Comparison of ENCODE assay signal across 9 mouse cellular contexts in genomic region chr9:64272611-64273010, GRCm38 (mm10). TPM values are rescaled to one million over a fixed set of nuclear protein-coding genes. Genes with fewer than 3 reads are reported as not detected.
DNase-seq lines count a peak whose midpoint lies in the region; ATAC-seq and TF ChIP-seq lines count a peak whose summit lies in the region.
"Had no signal": no experiment of that assay in that cellular context is flagged by ENCODE, and none has a peak within 500 bp of the region (broad histone marks: within the 10 kb centered on the region; RNA-seq: fewer than 3 reads in every experiment).

No protein-coding gene starts in this region.

- TF ChIP-seq CTCF in G1E (IDR thresholded peaks at IDR 0.05; ENCODE audit: low read depth, low read length) = peak; percentile 26
- peak; percentile 34; the same call in 1 of the 2 replicates for TF ChIP-seq CTCF in bone marrow macrophage, adult 2 months (IDR thresholded peaks at IDR 0.05; ENCODE audit: low read depth, low read length)

- no peaks in the 10 kb centered on the region for H3K27me3 ChIP-seq in kidney, embryonic 15.5 days
- H3K27me3 ChIP-seq in G1E (ENCODE audit: insufficient read depth, low read length) = peaks cover 15% of the 10 kb centered on the region
- H3K27me3 ChIP-seq in hindbrain, embryonic 16.5 days (replicated peaks; ENCODE audit: control insufficient read depth, insufficient read depth, low read length) = no peaks in the 10 kb centered on the region
- H3K27me3 ChIP-seq: neural tube, embryonic 13.5 days had no signal

- no peaks in the 10 kb centered on the region for H3K9me3 ChIP-seq in kidney, embryonic 15.5 days (replicated peaks)
- H3K9me3 ChIP-seq in G1E (replicated peaks) = no peaks in the 10 kb centered on the region
- H3K9me3 ChIP-seq in hindbrain, embryonic 16.5 days (ENCODE audit: control insufficient read depth, low read length) = no peaks in the 10 kb centered on the region
- H3K9me3 ChIP-seq: neural tube, embryonic 13.5 days had no signal

- no peak for TF ChIP-seq POLR2A in bone marrow macrophage, adult 2 months (IDR thresholded peaks at IDR 0.05; ENCODE audit: borderline replicate concordance, low read depth, low read length)

- 48% methylated on average over 7 of the region's 7 CpGs for WGBS in kidney, embryonic 15.5 days
- 42% methylated on average over 7 of the region's 7 CpGs for WGBS in hindbrain, embryonic 16.5 days

- no peak for ATAC-seq in kidney, embryonic 15.5 days (replicated peaks; ENCODE audit: low FRiP score)
- ATAC-seq in G1E (ENCODE audit: extremely low read depth, insufficient number of reproducible peaks, low FRiP score, poor library complexity, severe bottlenecking) = no peak
- no peak for ATAC-seq in hindbrain, embryonic 16.5 days

- H3K36me3 ChIP-seq in kidney, embryonic 15.5 days = no peaks in the 10 kb centered on the region
- no peaks in the 10 kb centered on the region for H3K36me3 ChIP-seq in G1E (replicated peaks)
- H3K36me3 ChIP-seq in hindbrain, embryonic 16.5 days (ENCODE audit: control insufficient read depth, insufficient read depth, low read length) = no peaks in the 10 kb centered on the region
- H3K36me3 ChIP-seq: neural tube, embryonic 13.5 days had no signal

- DNase-seq in kidney, adult 11 months = peak; percentile 24
- DNase-seq in G1E (ENCODE audit: low spot score) = no peak
- peak; percentile 63 to 76 for DNase-seq in heart, postnatal 10 days
- DNase-seq in left cerebral cortex, postnatal 25 days (ENCODE audit: low spot score in 2 of 2) = peak; percentile 61 to 76
- peak; percentile 23 for DNase-seq in ovary, postnatal 14 days (ENCODE audit: low spot score)

- no peak overlapping the region for H3K4me3 ChIP-seq in kidney, embryonic 15.5 days (replicated peaks)
- no peak overlapping the region for H3K4me3 ChIP-seq in G1E (ENCODE audit: low read depth, low read length)
- no peak overlapping the region for H3K4me3 ChIP-seq in bone marrow macrophage, adult 2 months (ENCODE audit: insufficient read depth, low read length)
- no peak overlapping the region for H3K4me3 ChIP-seq in hindbrain, embryonic 16.5 days (ENCODE audit: low read length)
- H3K4me3 ChIP-seq: neural tube, embryonic 13.5 days had no signal

- no peak overlapping the region for H3K9ac ChIP-seq in kidney, embryonic 15.5 days
- no peak overlapping the region for H3K9ac ChIP-seq in hindbrain, embryonic 16.5 days (ENCODE audit: low read depth, low read length)
- H3K9ac ChIP-seq: neural tube, embryonic 13.5 days had no signal

- no peaks in the 10 kb centered on the region for H3K4me1 ChIP-seq in kidney, embryonic 15.5 days
- H3K4me1 ChIP-seq in G1E (ENCODE audit: insufficient read depth, low read depth, low read length) = peaks cover 4% of the 10 kb centered on the region; the same call in 1 of the 2 replicates
- H3K4me1 ChIP-seq in bone marrow macrophage, adult 2 months (ENCODE audit: control insufficient read depth, insufficient read depth, low read length) = no peaks in the 10 kb centered on the region
- H3K4me1 ChIP-seq in hindbrain, embryonic 16.5 days (ENCODE audit: control insufficient read depth, insufficient read depth, low read depth, low read length) = no peaks in the 10 kb centered on the region
- H3K4me1 ChIP-seq: neural tube, embryonic 13.5 days had no signal

- no peak overlapping the region for H3K4me2 ChIP-seq in kidney, embryonic 15.5 days
- no peak overlapping the region for H3K4me2 ChIP-seq in hindbrain, embryonic 16.5 days (ENCODE audit: low read length)
- H3K4me2 ChIP-seq: neural tube, embryonic 13.5 days had no signal

- intact Hi-C loops in heart, postnatal 10 days (cut with DNase I) = loop anchor here (1.0 to 10.0 kb wide), 2 partner anchors 134 to 692 kb away; partner anchors contain the start of gene Ints14
- intact Hi-C loops in left cerebral cortex, postnatal 25 days (cut with DNase I) = loop anchor here (2.0 to 5.0 kb wide), 2 partner anchors 95 to 134 kb away; partner anchors contain the start of gene Snapc5

- H3K27ac ChIP-seq in kidney, embryonic 15.5 days = no peak overlapping the region
- no peak overlapping the region for H3K27ac ChIP-seq in bone marrow macrophage, adult 2 months (ENCODE audit: insufficient read depth, low read depth, low read length)
- no peak overlapping the region for H3K27ac ChIP-seq in hindbrain, embryonic 16.5 days (ENCODE audit: low read depth, low read length)
- H3K27ac ChIP-seq: neural tube, embryonic 13.5 days had no signal

RNA-seq across cellular contexts. Expression of gene Tipin, which starts 8.8 kb away (rescaled TPM):
- 245 and 252 TPM in 2 replicates for polyA plus RNA-seq in kidney, embryonic 15.5 days (2015; fragmentation: Nextera tagmentation; extraction: Ambion mirVana)
- total RNA-seq in G1E (2014; fragmentation: Nextera tagmentation) (129 and 130 TPM in 2 replicates), G1E (2017) (344 and 355 TPM in 2 replicates)
- polyA plus RNA-seq in G1E (2012) = 6.7 and 8.0 TPM in 2 replicates
- polyA plus RNA-seq in bone marrow macrophage, adult 2 months (2012; ENCODE audit: insufficient read depth, insufficient read length, missing spikeins) = 26.8 and 29.6 TPM in 2 replicates
- total RNA-seq in heart, postnatal 10 days (2021) = 10 to 100 TPM; 26.6 to 28.9 TPM
- 10 to 100 TPM; 14.9 to 16.7 TPM for total RNA-seq in left cerebral cortex, postnatal 25 days (2021)
- 68.3 and 68.7 TPM in 2 replicates for polyA plus RNA-seq in hindbrain, embryonic 16.5 days (2015; fragmentation: Nextera tagmentation; extraction: Ambion mirVana)

RNA-seq across cellular contexts. Expression of gene Map2k1, which starts 19.2 kb away (rescaled TPM):
- 80.4 and 81.7 TPM in 2 replicates for polyA plus RNA-seq in kidney, embryonic 15.5 days (2015; fragmentation: Nextera tagmentation; extraction: Ambion mirVana)
- total RNA-seq in G1E (2014; fragmentation: Nextera tagmentation) (34.7 and 43.3 TPM in 2 replicates), G1E (2017) (106 and 121 TPM in 2 replicates)
- polyA plus RNA-seq in G1E (2012) = 25.8 and 40.0 TPM in 2 replicates
- polyA plus RNA-seq in bone marrow macrophage, adult 2 months (2012; ENCODE audit: insufficient read depth, insufficient read length, missing spikeins) = 79.9 and 83.4 TPM in 2 replicates
- total RNA-seq in heart, postnatal 10 days (2021) = 10 to 100 TPM; 59.6 to 65.1 TPM
- total RNA-seq in left cerebral cortex, postnatal 25 days (2021) = 100 to 1,000 TPM; 286 to 290 TPM
- 78.7 and 83.9 TPM in 2 replicates for polyA plus RNA-seq in hindbrain, embryonic 16.5 days (2015; fragmentation: Nextera tagmentation; extraction: Ambion mirVana)

RNA-seq across cellular contexts. Expression of gene Uchl4, which starts 37.6 kb away (rescaled TPM):
- polyA plus RNA-seq in kidney, embryonic 15.5 days (2015; fragmentation: Nextera tagmentation; extraction: Ambion mirVana) = 2.9 and 3.0 TPM in 2 replicates
- total RNA-seq in G1E (2014; fragmentation: Nextera tagmentation) (0.75 and 1.2 TPM in 2 replicates), G1E (2017) (2.0 and 2.6 TPM in 2 replicates)
- not detected in 2 replicates for polyA plus RNA-seq in G1E (2012)
- 1.9 and 2.1 TPM in 2 replicates for polyA plus RNA-seq in bone marrow macrophage, adult 2 months (2012; ENCODE audit: insufficient read depth, insufficient read length, missing spikeins)
- total RNA-seq in heart, postnatal 10 days (2021) = 1 to 10 TPM; 2.1 to 2.2 TPM
- 1 to 10 TPM; 2.1 to 4.6 TPM for total RNA-seq in left cerebral cortex, postnatal 25 days (2021)
- 2.1 and 4.3 TPM in 2 replicates for polyA plus RNA-seq in hindbrain, embryonic 16.5 days (2015; fragmentation: Nextera tagmentation; extraction: Ambion mirVana)
